ENCODE assay signal across 15 mouse cellular contexts in the genomic region with DNA sequence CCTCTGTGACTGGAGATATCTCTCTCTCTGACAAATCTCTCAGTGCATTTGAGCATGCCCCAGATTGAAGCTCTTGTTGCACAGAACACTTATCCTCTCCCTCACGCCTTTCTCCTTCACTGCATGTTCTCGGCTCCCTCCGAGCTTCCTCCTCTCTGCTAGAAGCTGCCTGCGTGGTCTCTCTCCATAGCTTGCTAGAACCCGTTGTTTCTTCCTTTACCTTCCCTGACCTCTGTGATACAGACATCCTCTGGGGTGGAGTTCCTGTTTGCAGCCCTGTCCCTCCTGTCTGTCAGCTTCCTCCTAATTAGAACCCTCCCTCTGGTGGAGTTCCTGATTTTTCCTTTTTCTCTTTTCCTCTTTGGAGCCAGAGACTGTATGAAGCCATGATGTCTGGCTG.
DNase-seq lines count a peak whose midpoint lies in the region; ATAC-seq and TF ChIP-seq lines count a peak whose summit lies in the region.
"Had no signal": no experiment of that assay in that cellular context is flagged by ENCODE, and none has a peak within 500 bp of the region (broad histone marks: within the 10 kb centered on the region; RNA-seq: fewer than 3 reads in every experiment).

No protein-coding gene starts in this region.

- TF ChIP-seq CTCF in kidney, adult 2 months (conservative IDR thresholded peaks at IDR 0.05; ENCODE audit: insufficient read depth, insufficient read length, low read depth, low read length) = no peak

- no peaks in the 10 kb centered on the region for H3K36me3 ChIP-seq in kidney, adult 2 months (ENCODE audit: control insufficient read depth, insufficient read depth, low read length)
- H3K36me3 ChIP-seq in kidney, embryonic 16.5 days (ENCODE audit: insufficient read depth, low read length) = no peaks in the 10 kb centered on the region
- no peaks in the 10 kb centered on the region for H3K36me3 ChIP-seq in heart, embryonic 13.5 days
- H3K36me3 ChIP-seq: embryonic facial prominence, embryonic 12.5 days; forebrain, embryonic 15.5 days; intestine, embryonic 15.5 days; midbrain, embryonic 12.5 days had no signal

- no peak overlapping the region for H3K4me3 ChIP-seq in kidney, adult 2 months (ENCODE audit: insufficient read depth, low read depth, low read length)
- no peak overlapping the region for H3K4me3 ChIP-seq in kidney, embryonic 16.5 days (ENCODE audit: low read length)
- H3K4me3 ChIP-seq in brown adipose tissue, adult 24 weeks (ENCODE audit: insufficient read depth, low read depth, low read length) = peak overlapping the region; percentile 14; the same call in 1 of the 2 replicates
- H3K4me3 ChIP-seq in heart, embryonic 13.5 days = no peak overlapping the region
- H3K4me3 ChIP-seq: embryonic facial prominence, embryonic 12.5 days; forebrain, embryonic 15.5 days; intestine, embryonic 15.5 days; midbrain, embryonic 12.5 days had no signal

- no peak for TF ChIP-seq POLR2A in kidney, adult 2 months (IDR thresholded peaks at IDR 0.05; ENCODE audit: low read depth, low read length)

- peaks cover 27% of the 10 kb centered on the region; the same call in 1 of the 2 replicates for H3K4me1 ChIP-seq in kidney, adult 2 months (ENCODE audit: control insufficient read depth, insufficient read depth, low read length)
- H3K4me1 ChIP-seq in kidney, embryonic 16.5 days (ENCODE audit: insufficient read depth, low read length) = peaks cover 20% of the 10 kb centered on the region; the same call in 1 of the 2 replicates
- H3K4me1 ChIP-seq in brown adipose tissue, adult 24 weeks (ENCODE audit: control insufficient read depth, insufficient read depth, insufficient read length, low read length) = peaks cover 32% of the 10 kb centered on the region
- peaks cover 66% of the 10 kb centered on the region for H3K4me1 ChIP-seq in heart, embryonic 13.5 days
- H3K4me1 ChIP-seq: midbrain, embryonic 12.5 days had no signal

- WGBS in kidney, adult 2 months = 59% methylated on average over 5 of the region's 5 CpGs
- 51% methylated on average over 5 of the region's 5 CpGs for WGBS in kidney, embryonic 16.5 days
- 27% methylated on average over 5 of the region's 5 CpGs for WGBS in heart, embryonic 13.5 days

- DNase-seq in kidney, adult 2 months = peak; percentile 50
- DNase-seq in lung, postnatal 36 days = peak; percentile 60
- no peak for DNase-seq in right cerebral cortex, adult 18-20 months
- DNase-seq in spleen, postnatal 4 days (ENCODE audit: low spot score in 2 of 2) = no peak
- DNase-seq: adrenal gland, postnatal 25 days; cerebellum, adult 18-20 months; right cerebral cortex, postnatal 25 days had no signal

- H3K9ac ChIP-seq in kidney, embryonic 16.5 days (replicated peaks; ENCODE audit: low read length) = no peak overlapping the region
- peak overlapping the region; percentile 50; the same call in 1 of the 2 replicates for H3K9ac ChIP-seq in heart, embryonic 13.5 days
- H3K9ac ChIP-seq: embryonic facial prominence, embryonic 12.5 days; forebrain, embryonic 15.5 days; intestine, embryonic 15.5 days; midbrain, embryonic 12.5 days had no signal

- peak overlapping the region; percentile 43 for H3K27ac ChIP-seq in kidney, adult 2 months (ENCODE audit: insufficient read depth, low read depth, low read length)
- no peak overlapping the region for H3K27ac ChIP-seq in kidney, embryonic 16.5 days (ENCODE audit: low read length)
- H3K27ac ChIP-seq in brown adipose tissue, adult 24 weeks (replicated peaks; ENCODE audit: low read depth, low read length) = peak overlapping the region; percentile 57
- H3K27ac ChIP-seq in heart, embryonic 13.5 days (replicated peaks) = peak overlapping the region; percentile 66
- H3K27ac ChIP-seq: embryonic facial prominence, embryonic 12.5 days; forebrain, embryonic 15.5 days; intestine, embryonic 15.5 days; midbrain, embryonic 12.5 days had no signal

- no peaks in the 10 kb centered on the region for H3K9me3 ChIP-seq in kidney, embryonic 16.5 days (ENCODE audit: low read length)
- H3K9me3 ChIP-seq in heart, embryonic 13.5 days = no peaks in the 10 kb centered on the region
- H3K9me3 ChIP-seq: embryonic facial prominence, embryonic 12.5 days; forebrain, embryonic 15.5 days; intestine, embryonic 15.5 days; midbrain, embryonic 12.5 days had no signal

- no peak overlapping the region for H3K4me2 ChIP-seq in kidney, embryonic 16.5 days (replicated peaks; ENCODE audit: low read depth, low read length)
- H3K4me2 ChIP-seq in heart, embryonic 13.5 days = peak overlapping the region; percentile 34
- H3K4me2 ChIP-seq: embryonic facial prominence, embryonic 12.5 days; forebrain, embryonic 15.5 days; intestine, embryonic 15.5 days; midbrain, embryonic 12.5 days had no signal

- H3K27me3 ChIP-seq in kidney, adult 2 months (replicated peaks; ENCODE audit: control insufficient read depth, insufficient read depth, low read length) = no peaks in the 10 kb centered on the region
- no peaks in the 10 kb centered on the region for H3K27me3 ChIP-seq in kidney, embryonic 16.5 days (ENCODE audit: insufficient read depth, low read length)
- H3K27me3 ChIP-seq in heart, embryonic 13.5 days (replicated peaks) = no peaks in the 10 kb centered on the region
- H3K27me3 ChIP-seq: embryonic facial prominence, embryonic 12.5 days; forebrain, embryonic 15.5 days; intestine, embryonic 15.5 days; midbrain, embryonic 12.5 days had no signal

- no peak for ATAC-seq in kidney, embryonic 16.5 days (ENCODE audit: low FRiP score, low TSS enrichment)
- no peak; the same call in 1 of the 2 replicates for ATAC-seq in heart, embryonic 13.5 days (ENCODE audit: extremely low read depth, insufficient number of reproducible peaks, low FRiP score, low TSS enrichment)
- ATAC-seq: CD4-positive, CD25-positive, alpha-beta regulatory T cell, adult 4 months; forebrain, embryonic 15.5 days; intestine, embryonic 15.5 days had no signal

Comparison
In these comparisons a context has a peak if more than half of its experiments do, and no peak if none do; other contexts are left out.
1. DNase-seq: peak in kidney, adult 2 months (single experiment) and lung, postnatal 36 days (single experiment); none in right cerebral cortex, adult 18-20 months (single experiment) and spleen, postnatal 4 days (0 of 2).